Mouse (Mus musculus): Measurements from ENCODE around the gene Nup214. TPM values are rescaled to one million over a fixed set of nuclear protein-coding genes. Genes with fewer than 3 reads are reported as not detected.

Nup214 gene
- polyA plus RNA-seq, 1 experiment from 2014 or later = 76.0 TPM

DNA sequence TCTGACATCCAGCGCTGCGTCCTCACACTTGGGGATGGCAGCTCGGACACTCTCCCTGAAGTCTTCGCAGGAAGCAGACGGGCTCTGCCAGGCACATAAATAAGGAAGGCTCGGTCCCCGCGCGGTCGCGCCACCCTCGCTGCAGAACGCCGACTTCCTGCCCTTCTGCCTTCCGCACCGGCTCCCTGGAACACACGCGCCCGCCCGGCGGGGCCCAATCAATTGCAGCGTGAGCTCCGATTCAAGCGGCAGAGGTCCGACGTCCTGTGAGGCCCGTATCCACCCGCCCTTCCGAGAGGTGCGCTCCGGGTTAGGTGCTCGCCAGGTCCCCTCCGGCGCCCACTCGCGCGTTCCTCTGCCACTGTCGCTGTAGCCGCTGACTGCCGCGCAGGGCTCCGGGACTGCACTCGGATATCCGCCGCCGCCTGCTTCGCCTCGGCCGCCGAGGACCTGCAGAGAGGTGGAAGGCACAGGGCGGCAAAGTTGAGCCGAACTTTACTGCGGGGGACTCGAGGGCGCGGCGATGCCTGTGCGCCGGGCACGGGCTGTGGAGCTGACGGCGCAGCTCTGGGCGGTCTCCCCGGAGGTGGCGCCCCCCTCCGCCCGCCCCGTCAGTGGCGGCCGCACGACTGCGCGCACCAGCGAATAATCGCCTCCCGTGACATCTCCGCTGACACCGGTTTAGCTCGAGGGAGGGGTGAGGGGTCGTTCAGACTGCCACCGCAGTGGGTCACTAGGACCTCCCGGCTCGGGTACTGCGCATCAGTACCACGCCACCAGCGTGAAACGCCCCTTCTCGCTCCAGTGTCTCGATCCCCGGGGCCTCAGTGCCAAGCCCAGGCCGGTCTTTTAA lies 109.1 kb downstream of the Nup214 start:
- DNase-seq (ENCODE audit: low spot score) = peak; percentile 71
- Histone ChIP-seq H3K4me3 (ENCODE audit: low read depth, low read length) (peak overlapping the region; percentile 56), H3K36me3 (ENCODE audit: control insufficient read depth, insufficient read depth, low read length) (no peaks in the 10 kb centered on the region), H3K27ac (ENCODE audit: low read depth, low read length) (no peak overlapping the region), H3K27me3 (ENCODE audit: control insufficient read depth, insufficient read depth, low read length) (peaks cover 55% of the 10 kb centered on the region), H3K4me1 (replicated peaks; ENCODE audit: control insufficient read depth, insufficient read depth, low read length) (peaks cover 19% of the 10 kb centered on the region), H3K4me2 (ENCODE audit: low read depth, low read length, severe bottlenecking) (peak overlapping the region; percentile 99), H3K9me3 (ENCODE audit: control insufficient read depth, low read length) (no peaks in the 10 kb centered on the region), H3K9ac (ENCODE audit: low read length) (peak overlapping the region; percentile 20)
- WGBS = under 1% methylated on average over 91 of the region's 91 CpGs
- ATAC-seq (replicated peaks; ENCODE audit: low FRiP score) = no peak; the same call in 1 of the 2 replicates

DNA sequence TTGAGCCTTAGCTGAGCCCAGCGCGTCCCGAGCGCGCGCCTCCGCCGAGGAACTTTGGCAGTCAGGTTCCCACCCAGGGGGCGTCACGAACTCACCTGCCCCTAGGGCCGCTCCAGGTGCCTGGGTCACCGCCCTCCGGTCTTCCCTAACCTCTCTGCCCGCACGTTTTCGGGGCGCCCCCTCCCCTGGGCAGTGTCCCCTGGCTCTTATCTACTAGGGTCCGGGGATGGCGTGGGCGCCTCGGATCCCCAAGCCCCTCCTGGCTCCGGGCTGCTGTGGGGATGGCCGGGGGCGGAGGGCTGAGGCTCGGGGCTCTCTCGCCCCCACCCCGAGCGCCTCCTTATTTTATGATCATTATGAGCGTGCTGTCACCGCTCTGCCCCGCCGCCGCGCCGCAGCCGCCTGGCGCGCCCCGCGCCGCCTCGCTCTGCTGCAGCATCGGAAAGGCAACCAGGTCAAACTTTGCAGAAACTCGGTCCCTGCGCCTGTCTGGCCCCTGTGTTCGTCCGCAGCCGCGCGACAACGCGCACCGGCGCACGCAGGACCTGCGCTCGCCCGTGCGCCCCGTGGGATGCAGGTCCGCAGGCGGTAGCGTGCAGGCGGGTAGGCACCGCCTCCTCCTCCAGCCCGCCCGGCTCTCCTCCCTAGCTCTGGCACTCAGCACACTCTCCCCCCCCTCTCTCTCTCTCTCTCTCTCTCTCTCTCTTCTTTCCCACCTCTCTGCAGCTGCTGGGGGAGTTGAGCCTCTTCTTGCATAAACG lies 110.1 kb downstream of the Nup214 start, which contains the start of gene Fam78a:
Gene Fam78a, minus strand, starts transcription at position 747 of the 761 bp plus-strand sequence.
- ATAC-seq (replicated peaks; ENCODE audit: low FRiP score) = peak; percentile 71
- Histone ChIP-seq H3K4me1 (replicated peaks; ENCODE audit: control insufficient read depth, insufficient read depth, low read length) (peaks cover 22% of the 10 kb centered on the region), H3K27ac (ENCODE audit: low read depth, low read length) (no peak within 1 kb of the TSS)

DNA sequence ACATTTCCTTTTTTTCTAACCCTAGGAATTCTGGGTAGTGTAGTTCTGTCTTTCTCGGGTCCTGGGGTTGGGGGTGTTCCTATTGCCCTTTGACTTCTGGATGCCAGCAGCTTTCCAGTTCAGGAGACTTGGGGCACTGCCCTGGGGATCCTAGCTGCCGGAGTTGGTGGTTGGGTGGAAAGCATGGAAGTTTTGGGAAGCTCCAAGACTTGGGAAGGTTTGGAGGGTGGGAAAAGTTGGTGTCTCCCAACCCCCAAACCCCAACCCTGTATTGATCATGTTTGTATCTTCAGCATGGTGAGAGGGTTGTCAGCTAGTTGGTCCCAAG lies 110.6 kb downstream of the Nup214 start:
- ATAC-seq (replicated peaks; ENCODE audit: low FRiP score) (no peak), DNase-seq (ENCODE audit: low spot score) (no peak)
- peak overlapping the region; percentile 56 for H3K4me3 ChIP-seq (ENCODE audit: low read depth, low read length)
- H3K27ac ChIP-seq (ENCODE audit: low read depth, low read length) = no peak overlapping the region
- no peaks in the 10 kb centered on the region for H3K36me3 ChIP-seq (ENCODE audit: control insufficient read depth, insufficient read depth, low read length)
- no peak overlapping the region; the same call in 1 of the 2 replicates for H3K9ac ChIP-seq (ENCODE audit: low read length)
- 35% methylated on average over 2 of the region's 2 CpGs for WGBS
- H3K9me3 ChIP-seq (ENCODE audit: control insufficient read depth, low read length) = no peaks in the 10 kb centered on the region
- H3K4me1 ChIP-seq (replicated peaks; ENCODE audit: control insufficient read depth, insufficient read depth, low read length) = peaks cover 22% of the 10 kb centered on the region
- H3K27me3 ChIP-seq (ENCODE audit: control insufficient read depth, insufficient read depth, low read length) = peaks cover 65% of the 10 kb centered on the region
- H3K4me2 ChIP-seq (ENCODE audit: low read depth, low read length, severe bottlenecking) = peak overlapping the region; percentile 99

More for the DNA sequence above, 110.1 kb downstream of the Nup214 start, which contains the start of gene Fam78a:
- H3K4me2 ChIP-seq (ENCODE audit: low read depth, low read length, severe bottlenecking) = peak within 1 kb of the TSS; percentile 99
- peaks cover 63% of the 10 kb centered on the region for H3K27me3 ChIP-seq (ENCODE audit: control insufficient read depth, insufficient read depth, low read length)
- peak within 1 kb of the TSS; percentile 48 for H3K9ac ChIP-seq (ENCODE audit: low read length)
- DNase-seq (ENCODE audit: low spot score) = peak; percentile 69
- peak within 1 kb of the TSS; percentile 56 for H3K4me3 ChIP-seq (ENCODE audit: low read depth, low read length)
- H3K36me3 ChIP-seq (ENCODE audit: control insufficient read depth, insufficient read depth, low read length) = no peaks in the 10 kb centered on the region
- no peaks in the 10 kb centered on the region for H3K9me3 ChIP-seq (ENCODE audit: control insufficient read depth, low read length)
- under 1% methylated on average over 68 of the region's 68 CpGs for WGBS

DNA sequence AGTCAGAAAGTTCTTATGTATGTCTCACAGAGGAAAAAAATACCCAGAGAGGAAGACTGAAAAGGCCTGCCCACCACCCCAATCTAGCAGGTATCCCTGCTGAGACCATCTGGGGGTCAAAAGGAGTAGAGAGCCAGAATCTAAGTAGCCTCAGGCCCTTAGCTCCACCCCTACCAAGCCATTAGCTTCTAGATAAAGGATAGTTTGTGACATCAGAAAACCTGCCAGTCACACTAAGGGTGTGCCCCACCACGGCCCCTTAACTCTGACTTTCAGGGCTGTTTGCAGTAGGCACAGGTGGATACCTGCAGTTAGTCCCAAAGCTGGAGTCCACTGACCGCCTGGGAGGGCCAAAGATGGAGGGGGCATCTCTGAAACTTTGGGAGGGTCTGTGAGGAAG lies 111.0 kb downstream of the Nup214 start:
- Histone ChIP-seq H3K4me1 (replicated peaks; ENCODE audit: control insufficient read depth, insufficient read depth, low read length) (peaks cover 22% of the 10 kb centered on the region), H3K27ac (ENCODE audit: low read depth, low read length) (no peak overlapping the region), H3K36me3 (ENCODE audit: control insufficient read depth, insufficient read depth, low read length) (no peaks in the 10 kb centered on the region), H3K9ac (ENCODE audit: low read length) (no peak overlapping the region), H3K4me2 (ENCODE audit: low read depth, low read length, severe bottlenecking) (no peak overlapping the region), H3K9me3 (ENCODE audit: control insufficient read depth, low read length) (no peaks in the 10 kb centered on the region), H3K27me3 (ENCODE audit: control insufficient read depth, insufficient read depth, low read length) (peaks cover 65% of the 10 kb centered on the region), H3K4me3 (ENCODE audit: low read depth, low read length) (no peak overlapping the region)
- WGBS = 73% methylated on average over 2 of the region's 2 CpGs
- no peak for DNase-seq (ENCODE audit: low spot score)
- no peak for ATAC-seq (replicated peaks; ENCODE audit: low FRiP score)

DNA sequence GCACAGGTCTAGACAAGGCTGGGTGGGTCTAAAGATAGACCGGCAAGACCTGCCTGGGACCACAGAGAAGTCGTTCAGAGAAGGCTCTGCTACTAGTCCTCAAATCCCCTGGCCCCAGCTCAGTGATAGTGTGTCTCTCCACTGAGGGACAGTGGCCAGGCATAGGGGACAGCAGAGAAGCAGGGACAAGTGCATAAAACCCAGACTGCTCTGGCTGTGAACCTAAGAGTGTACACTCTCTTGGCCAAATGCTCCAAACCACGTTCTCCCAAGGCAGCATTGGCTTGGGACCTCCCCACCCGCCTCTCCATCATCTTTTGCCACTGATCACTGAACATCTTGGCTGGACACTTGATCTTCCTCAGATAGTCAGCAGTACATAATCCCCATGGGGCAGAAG lies 113.4 kb downstream of the Nup214 start:
- no peak overlapping the region for H3K4me3 ChIP-seq (ENCODE audit: low read depth, low read length)
- H3K9me3 ChIP-seq (ENCODE audit: control insufficient read depth, low read length) = no peaks in the 10 kb centered on the region
- 66% methylated on average over 4 of the region's 4 CpGs for WGBS
- H3K27me3 ChIP-seq (ENCODE audit: control insufficient read depth, insufficient read depth, low read length) = peaks cover 53% of the 10 kb centered on the region
- peaks cover 22% of the 10 kb centered on the region for H3K4me1 ChIP-seq (replicated peaks; ENCODE audit: control insufficient read depth, insufficient read depth, low read length)
- H3K4me2 ChIP-seq (ENCODE audit: low read depth, low read length, severe bottlenecking) = no peak overlapping the region
- ATAC-seq (replicated peaks; ENCODE audit: low FRiP score) (no peak), DNase-seq (ENCODE audit: low spot score) (no peak)
- H3K9ac ChIP-seq (ENCODE audit: low read length) = no peak overlapping the region
- no peaks in the 10 kb centered on the region for H3K36me3 ChIP-seq (ENCODE audit: control insufficient read depth, insufficient read depth, low read length)
- H3K27ac ChIP-seq (ENCODE audit: low read depth, low read length) = no peak overlapping the region

DNA sequence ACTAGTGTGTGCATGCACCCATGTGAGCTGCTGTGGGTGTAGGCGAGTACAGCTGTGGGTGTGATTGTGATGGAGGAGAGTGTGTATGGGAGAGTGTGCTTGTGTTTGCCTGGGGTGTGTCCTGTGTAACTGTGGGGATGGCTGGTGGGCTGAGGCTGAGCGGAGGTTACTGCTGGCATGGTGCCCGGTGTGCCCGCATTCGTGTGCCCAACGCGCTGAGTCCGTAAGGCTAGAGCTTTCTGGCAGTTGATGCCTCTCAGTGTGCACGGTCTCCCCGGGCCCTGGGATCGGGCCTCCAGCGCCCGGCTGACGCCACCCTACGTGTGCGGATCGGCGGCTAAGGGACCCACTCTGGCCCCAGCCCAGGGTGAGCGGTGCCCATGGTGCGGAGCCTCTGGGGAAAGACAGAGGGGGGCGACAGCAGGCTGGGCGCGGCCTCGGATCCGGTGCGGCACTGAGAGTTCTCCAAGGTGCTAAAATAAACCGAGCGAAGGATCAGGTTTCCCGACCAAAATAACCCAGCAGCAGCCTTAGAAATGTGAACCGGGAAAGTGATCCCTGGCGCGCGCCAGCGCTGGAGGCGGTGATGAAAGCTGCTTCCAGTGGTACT lies 114.2 kb downstream of the Nup214 start:
- Histone ChIP-seq H3K9me3 (ENCODE audit: control insufficient read depth, low read length) (no peaks in the 10 kb centered on the region), H3K4me2 (ENCODE audit: low read depth, low read length, severe bottlenecking) (peak overlapping the region; percentile 32), H3K9ac (ENCODE audit: low read length) (no peak overlapping the region; the same call in 1 of the 2 replicates), H3K4me3 (ENCODE audit: low read depth, low read length) (peak overlapping the region; percentile 10; the same call in 1 of the 2 replicates), H3K27me3 (ENCODE audit: control insufficient read depth, insufficient read depth, low read length) (peaks cover 44% of the 10 kb centered on the region), H3K36me3 (ENCODE audit: control insufficient read depth, insufficient read depth, low read length) (no peaks in the 10 kb centered on the region), H3K27ac (ENCODE audit: low read depth, low read length) (no peak overlapping the region), H3K4me1 (replicated peaks; ENCODE audit: control insufficient read depth, insufficient read depth, low read length) (peaks cover 16% of the 10 kb centered on the region)
- no peak for ATAC-seq (replicated peaks; ENCODE audit: low FRiP score)
- DNase-seq (ENCODE audit: low spot score) = no peak
- WGBS = 10% methylated on average over 35 of the region's 35 CpGs

DNA sequence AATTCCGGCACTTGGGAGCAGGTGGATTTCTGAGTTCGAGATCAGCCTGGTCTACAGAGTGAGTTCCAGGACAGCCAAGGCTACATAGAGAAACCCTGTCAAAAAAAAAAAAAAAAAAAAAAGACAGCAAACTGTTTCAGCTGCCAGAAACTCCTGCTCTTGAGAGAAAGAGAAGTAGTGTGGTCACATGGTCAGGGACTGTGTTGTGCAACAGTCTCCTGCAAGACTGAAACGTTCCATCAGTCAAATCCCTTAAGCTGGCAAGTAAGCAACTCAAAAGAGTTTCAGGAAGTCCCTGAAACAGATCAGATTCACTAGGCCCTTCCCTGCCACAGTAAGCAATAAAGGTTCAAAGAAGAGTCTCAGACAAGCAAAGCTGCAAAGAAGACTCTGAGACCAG lies 115.4 kb downstream of the Nup214 start:
- Histone ChIP-seq H3K4me3 (ENCODE audit: low read depth, low read length) (no peak overlapping the region), H3K27me3 (ENCODE audit: control insufficient read depth, insufficient read depth, low read length) (peaks cover 33% of the 10 kb centered on the region), H3K36me3 (ENCODE audit: control insufficient read depth, insufficient read depth, low read length) (no peaks in the 10 kb centered on the region), H3K9me3 (ENCODE audit: control insufficient read depth, low read length) (no peaks in the 10 kb centered on the region), H3K9ac (ENCODE audit: low read length) (no peak overlapping the region), H3K4me1 (replicated peaks; ENCODE audit: control insufficient read depth, insufficient read depth, low read length) (peaks cover 6% of the 10 kb centered on the region), H3K27ac (ENCODE audit: low read depth, low read length) (no peak overlapping the region), H3K4me2 (ENCODE audit: low read depth, low read length, severe bottlenecking) (no peak overlapping the region)
- 83% methylated on average over 3 of the region's 3 CpGs for WGBS
- ATAC-seq (replicated peaks; ENCODE audit: low FRiP score) (no peak), DNase-seq (ENCODE audit: low spot score) (no peak)

DNA sequence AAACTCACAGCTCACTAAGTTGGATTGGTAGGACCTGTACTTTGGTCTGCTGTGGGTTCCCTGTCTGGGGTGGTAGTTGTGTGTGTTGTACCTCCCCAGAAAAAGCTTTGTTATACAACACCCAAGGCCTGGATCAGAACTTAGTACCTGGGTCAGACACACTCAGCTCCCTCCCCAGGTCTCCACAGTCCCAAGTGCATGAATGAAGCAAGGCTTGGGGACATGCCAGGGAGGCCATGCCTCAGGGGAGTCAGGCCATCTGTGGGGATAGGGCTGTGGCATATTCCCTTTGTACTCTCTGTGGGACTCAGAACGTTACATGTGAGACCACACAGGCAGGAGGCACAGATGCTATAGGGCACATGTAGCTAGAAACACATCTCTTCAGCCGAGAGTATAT lies 115.9 kb downstream of the Nup214 start:
- 90% methylated on average over 2 of the region's 2 CpGs for WGBS
- H3K27me3 ChIP-seq (ENCODE audit: control insufficient read depth, insufficient read depth, low read length) = peaks cover 28% of the 10 kb centered on the region

More for the DNA sequence above, 115.9 kb downstream of the Nup214 start:
- no peak overlapping the region for H3K4me3 ChIP-seq (ENCODE audit: low read depth, low read length)
- no peak for ATAC-seq (replicated peaks; ENCODE audit: low FRiP score)
- no peaks in the 10 kb centered on the region for H3K36me3 ChIP-seq (ENCODE audit: control insufficient read depth, insufficient read depth, low read length)
- no peak for DNase-seq (ENCODE audit: low spot score)
- H3K9ac ChIP-seq (ENCODE audit: low read length) = no peak overlapping the region
- H3K9me3 ChIP-seq (ENCODE audit: control insufficient read depth, low read length) = no peaks in the 10 kb centered on the region
- H3K4me2 ChIP-seq (ENCODE audit: low read depth, low read length, severe bottlenecking) = no peak overlapping the region
- no peak overlapping the region for H3K27ac ChIP-seq (ENCODE audit: low read depth, low read length)
- H3K4me1 ChIP-seq (replicated peaks; ENCODE audit: control insufficient read depth, insufficient read depth, low read length) = peaks cover 6% of the 10 kb centered on the region
